Mouse (Mus musculus): Measurements from ENCODE around the gene Acsf3.

DNA sequence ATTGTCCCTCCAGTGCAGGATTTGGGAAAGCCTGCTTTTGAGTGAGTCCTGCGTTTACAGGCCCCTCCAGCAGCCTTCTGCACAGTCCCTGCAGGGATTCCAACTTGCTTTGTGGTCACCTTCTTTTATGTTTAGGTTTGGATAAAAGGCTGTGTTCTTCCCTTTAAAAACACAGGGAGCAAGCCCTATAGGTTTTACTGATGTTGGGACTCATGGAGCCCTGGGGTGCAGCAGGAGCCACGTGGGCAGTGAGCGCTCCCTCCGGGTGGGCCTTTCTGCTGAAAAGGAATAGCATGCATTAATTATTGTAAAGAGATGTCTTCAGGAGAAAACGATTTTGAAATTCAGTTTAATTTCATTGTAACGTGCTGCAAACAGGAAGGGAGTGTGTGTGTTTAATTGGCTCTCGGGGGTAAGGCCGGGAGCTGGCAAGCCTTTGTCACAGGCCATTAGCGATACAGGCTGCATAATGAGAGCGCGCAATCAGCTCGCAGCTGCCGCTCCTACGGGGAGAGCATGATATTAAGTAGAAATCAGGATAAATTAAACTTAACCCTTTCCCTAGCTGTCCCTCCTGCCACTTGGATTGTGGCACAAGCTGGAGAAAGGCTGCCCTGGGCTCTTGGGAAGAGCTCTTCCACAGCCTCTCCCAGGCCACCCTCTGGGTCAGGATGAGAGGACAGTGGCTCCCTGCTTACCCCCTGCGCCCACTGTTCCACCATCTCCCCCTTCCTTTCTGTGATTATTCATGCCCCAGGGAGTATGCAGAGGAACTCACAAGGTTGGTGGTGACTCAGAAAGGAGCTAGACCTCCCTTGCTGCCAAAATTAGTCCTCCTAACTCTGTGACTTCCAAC is 28.8 kb downstream of the Acsf3 start:
- TF ChIP-seq CTCF (IDR thresholded peaks at IDR 0.05; ENCODE audit: low read depth), result no peak
- TF ChIP-seq EP300 (optimal IDR thresholded peaks at IDR 0.05), result no peak
